Mouse (Mus musculus) embryo, embryonic 9.5 days (tissue): ENCODE measurements around the gene Psmd3.
A peak's percentile ranks its signal among the peaks of the same experiment; 100 is the strongest.
"Not testable (repeated sequence)": the region's sequence is repeated elsewhere in the genome, so short reads cannot be mapped to it uniquely, and the experiment has no call there.

Experiments
- DNase-seq: peaks from one replicate; pipeline ENCODE4 v3.0.0-alpha.2; 2017; ENCODE audit errors: extremely low spot score

Psmd3 gene

DNA sequence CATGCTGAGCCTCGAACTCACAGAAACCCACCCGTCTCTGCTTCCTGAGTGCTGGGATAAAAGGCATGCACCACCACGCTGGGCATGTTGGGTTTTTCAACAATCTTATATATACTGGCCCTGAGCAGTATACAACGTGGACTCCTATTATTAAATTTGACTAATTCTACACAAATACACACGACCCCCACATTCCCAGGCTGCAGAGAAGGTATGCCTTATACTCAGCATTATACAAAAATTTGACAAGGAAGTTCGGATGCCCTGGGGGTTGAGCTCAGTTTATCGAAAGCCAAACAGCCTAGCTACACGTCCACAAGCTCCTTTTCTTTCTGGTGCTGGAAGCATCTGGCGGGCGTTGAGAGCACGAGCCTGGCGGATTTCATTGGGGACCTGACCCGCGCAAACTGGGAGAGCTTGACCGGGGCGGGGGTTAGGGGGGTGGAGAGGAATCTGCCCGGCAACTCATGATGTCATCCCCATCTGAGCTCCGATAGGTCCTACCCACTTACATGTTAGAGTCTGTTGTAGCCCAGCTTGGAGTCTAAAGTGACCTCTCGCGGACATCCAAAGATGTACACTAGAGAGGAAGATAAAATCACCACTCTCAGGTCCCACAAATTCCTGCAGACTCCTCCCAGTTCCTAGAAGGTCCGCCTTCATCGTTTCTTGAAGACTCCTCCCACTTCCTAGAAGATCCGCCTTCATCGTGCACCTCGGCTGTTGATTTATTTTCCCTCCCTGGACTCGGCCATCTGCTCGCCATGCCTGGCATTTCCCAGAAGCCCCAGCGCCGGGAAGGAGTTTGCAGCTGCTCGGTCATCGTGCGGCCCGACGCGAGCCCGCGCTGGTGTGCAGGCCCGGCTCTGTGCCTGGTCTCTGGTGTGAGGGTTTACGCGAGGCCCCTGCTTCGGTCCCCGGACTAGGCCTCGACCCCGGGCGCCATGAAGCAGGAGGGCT, at the start of gene Psmd3:
Psmd3 (plus strand) TSS at position 769 of the 960 bp plus-strand sequence.
- peak; percentile 98 for DNase-seq

GRCm38 (mm10) chr11:98635312-98635970, 46.9 kb upstream of the Psmd3 start:
- DNase-seq = peak; percentile 10

DNA sequence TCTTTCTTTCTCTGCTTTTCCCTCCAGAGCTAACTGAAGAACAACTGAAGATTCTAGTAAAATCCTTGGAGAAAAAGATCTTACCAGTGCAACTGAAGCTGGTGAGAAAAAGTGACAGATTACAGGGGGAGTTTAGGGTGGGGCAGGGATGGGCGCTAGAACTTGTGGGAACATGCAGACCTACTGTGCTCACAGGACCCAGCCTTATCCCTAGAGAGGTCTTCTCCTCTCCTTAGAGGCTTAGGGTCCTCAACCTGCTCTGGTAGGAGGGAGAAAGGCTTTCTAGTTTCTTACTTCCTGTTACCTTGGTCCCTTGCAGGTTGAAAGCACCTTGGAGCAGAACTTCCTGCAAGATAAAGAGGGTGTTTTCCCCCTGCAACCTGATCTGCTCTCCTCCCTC, 44.9 kb upstream of the Psmd3 start:
- DNase-seq = no peak

DNA sequence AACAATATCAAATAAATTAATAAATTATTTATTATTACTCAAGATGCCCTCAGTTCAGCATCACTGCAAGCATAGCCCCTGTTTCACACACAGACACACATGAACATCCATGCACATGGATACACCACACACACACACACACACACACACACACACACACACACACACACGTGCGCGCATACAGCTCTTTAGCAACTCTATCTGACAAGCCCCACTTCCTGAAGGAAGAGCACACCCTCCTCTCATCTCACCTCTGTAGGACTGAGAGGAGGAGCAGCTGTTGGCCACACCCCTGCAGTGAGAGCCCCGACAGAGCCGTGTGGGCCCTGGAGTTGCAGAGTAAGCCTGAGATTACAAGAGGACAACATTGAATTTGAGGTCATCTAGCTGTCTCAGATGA, 42.3 kb upstream of the Psmd3 start:
- DNase-seq = no peak

DNA sequence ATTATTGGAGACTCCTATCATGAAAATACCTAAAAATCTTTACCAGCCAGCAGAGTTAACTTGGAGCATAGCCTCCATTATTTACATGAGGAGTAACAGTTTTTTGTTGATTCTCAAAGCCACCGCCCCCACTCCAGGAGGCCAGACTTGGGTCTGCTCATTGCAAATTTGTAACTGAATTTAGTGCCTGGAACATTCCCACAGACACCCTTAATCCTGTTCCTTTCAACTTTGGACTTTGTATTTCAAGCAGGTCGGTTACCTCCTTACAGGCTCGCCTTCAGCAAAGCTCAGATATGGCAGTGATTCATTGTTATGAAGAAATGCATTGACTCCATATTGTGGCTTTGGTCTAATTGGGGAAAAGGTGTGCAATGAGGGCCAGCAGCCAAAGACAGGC, 37.6 kb upstream of the Psmd3 start:
- DNase-seq = no peak

GRCm38 (mm10) chr11:98645946-98646345, 36.4 kb upstream of the Psmd3 start:
- DNase-seq = no peak

DNA sequence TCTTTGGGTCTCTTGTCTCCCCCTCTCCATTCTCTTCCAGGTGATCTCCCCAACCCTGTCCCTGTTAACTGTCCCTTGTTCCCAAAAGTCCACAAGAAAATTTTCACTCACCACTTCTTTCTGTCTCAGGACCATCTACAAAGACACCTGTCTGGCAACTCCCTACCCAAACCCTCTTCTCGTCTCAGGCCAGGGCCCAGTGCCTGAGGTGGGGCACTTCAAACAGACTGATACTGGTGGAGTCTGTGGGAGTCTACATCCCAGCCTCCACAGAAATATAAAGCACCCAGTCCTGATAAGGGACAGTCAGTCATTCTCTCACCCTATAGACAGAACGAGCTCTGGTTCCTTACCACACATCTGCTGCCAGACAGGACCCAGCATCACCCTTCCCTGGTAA, 35.9 kb upstream of the Psmd3 start, which contains the start of gene Gsdma2:
Gsdma2 (plus strand) TSS at position 301 of the 400 bp plus-strand sequence.
- DNase-seq = no peak

GRCm38 (mm10) chr11:98655076-98655475, 27.3 kb upstream of the Psmd3 start:
- DNase-seq = peak; percentile 53

- DNase-seq = peak; percentile 56
Observed at GRCm38 (mm10) chr11:98660517-98660916, 21.8 kb upstream of the Psmd3 start.

- DNase-seq = no peak
Observed at GRCm38 (mm10) chr11:98664091-98664490, 18.3 kb upstream of the Psmd3 start, which contains the start of gene Gsdma. TSS of gene Gsdma (plus strand) at chr11:98664351.

DNA sequence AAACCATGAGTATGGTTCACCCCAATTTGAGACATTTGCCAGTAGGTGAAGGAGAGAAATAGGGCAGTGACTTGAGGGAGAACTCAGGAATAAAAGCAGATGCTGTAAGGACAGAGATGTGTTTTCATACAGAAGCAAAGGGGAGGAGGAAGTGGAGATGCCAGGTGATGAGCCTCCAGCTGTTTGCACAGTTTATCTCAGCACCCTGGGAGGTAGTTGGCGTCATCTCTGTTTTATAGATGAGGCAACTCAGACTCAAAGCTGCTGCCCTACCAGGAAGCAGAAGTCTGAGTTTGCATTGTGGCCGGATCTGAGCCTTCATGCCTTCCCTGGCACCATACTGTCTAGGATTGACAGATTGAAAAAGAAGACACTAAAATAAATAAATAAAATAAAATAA, 13.4 kb upstream of the Psmd3 start:
- no peak for DNase-seq

DNA sequence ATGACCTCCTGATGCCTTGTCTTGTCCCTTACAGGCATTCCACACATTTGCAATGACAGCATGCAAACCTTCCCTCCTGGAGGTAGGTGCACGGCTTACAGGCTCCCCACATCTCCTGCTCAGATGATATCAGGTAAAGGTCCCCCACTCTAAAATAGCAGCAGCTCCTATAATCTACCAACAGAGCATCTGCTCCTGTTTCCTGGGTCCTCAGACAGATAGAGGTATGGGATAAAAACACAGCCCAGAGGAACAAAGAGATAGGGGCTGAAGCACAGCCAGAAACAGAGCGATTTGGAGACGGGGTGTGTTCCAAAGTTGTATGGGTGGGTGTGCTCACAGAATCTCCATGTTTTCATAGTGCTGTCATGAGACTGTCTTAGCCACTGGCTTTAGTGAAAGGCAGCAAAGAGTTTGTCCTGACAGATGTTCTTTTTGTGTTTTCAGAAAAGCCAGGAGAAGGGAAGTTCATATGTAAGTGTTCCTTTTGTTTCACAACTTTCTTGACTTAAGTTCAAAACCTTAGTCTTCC, 11.0 kb upstream of the Psmd3 start:
- DNase-seq = no peak

- no peak for DNase-seq
Observed at GRCm38 (mm10) chr11:98671857-98672256, 10.5 kb upstream of the Psmd3 start.

DNA sequence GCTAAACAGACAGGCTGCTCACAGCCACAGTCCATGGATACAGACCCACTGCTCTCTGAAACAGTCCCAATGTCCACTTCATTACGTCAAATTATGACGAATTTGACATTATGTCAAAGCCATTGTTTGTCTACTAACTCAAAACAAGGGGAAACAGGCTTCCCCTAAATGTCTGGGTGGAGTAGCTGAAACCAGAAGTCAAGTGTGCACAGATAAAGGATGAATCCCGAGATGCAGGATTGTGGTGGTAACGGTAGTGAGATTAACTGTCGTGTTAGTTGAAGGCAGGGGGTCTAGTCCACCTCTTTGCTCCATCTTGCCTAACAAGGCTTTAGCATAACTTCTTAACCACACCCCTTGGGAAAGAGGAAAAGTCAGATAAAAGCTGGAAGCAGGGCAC, 9.9 kb upstream of the Psmd3 start:
- DNase-seq = no peak

DNA sequence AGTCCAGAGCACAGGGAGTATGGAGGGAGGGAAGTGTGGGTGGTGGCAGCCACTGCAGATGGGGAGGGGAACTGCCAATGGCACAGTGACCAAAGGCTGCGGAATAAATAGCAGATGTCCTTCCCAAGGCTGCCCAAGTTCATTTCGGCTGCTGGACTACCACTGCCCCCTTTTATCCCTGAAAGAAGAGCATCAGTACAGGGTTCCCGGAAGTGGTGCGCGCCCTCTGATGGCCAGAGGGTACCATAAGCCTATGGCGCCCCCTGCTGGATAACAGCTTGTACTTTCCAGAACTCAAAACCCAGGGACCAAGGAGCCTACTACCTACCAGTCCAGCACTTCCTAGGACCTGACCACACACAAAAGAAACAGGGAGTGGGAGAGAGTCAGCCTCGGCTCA, 9.2 kb upstream of the Psmd3 start:
- DNase-seq = peak; percentile 64

GRCm38 (mm10) chr11:98675829-98676363, 6.5 kb upstream of the Psmd3 start:
- no peak for DNase-seq

GRCm38 (mm10) chr11:98680023-98680422, 2.3 kb upstream of the Psmd3 start:
- no peak for DNase-seq

DNA sequence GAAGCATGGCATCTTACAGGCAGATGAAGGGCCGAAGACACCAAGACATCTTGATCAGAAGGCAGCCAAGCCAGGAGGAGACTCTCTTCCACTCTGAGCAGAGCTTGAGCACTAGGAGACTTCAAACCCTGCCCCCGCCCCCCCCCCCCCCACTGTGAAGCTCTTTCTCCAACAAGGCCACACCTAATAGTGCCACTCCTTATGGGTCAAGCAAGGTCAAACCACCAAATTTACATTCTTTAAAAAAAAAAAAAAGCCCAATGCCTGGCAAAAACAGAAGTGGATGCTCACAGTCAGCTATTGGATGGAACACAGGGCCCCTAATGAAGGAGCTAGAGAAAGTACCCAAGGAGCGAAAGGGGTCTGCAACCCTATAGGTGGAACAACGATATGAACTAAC, 1.8 kb upstream of the Psmd3 start:
- not testable (repeated sequence) for DNase-seq

GRCm38 (mm10) chr11:98681186-98681585, 1.2 kb upstream of the Psmd3 start:
- DNase-seq = no peak

DNA sequence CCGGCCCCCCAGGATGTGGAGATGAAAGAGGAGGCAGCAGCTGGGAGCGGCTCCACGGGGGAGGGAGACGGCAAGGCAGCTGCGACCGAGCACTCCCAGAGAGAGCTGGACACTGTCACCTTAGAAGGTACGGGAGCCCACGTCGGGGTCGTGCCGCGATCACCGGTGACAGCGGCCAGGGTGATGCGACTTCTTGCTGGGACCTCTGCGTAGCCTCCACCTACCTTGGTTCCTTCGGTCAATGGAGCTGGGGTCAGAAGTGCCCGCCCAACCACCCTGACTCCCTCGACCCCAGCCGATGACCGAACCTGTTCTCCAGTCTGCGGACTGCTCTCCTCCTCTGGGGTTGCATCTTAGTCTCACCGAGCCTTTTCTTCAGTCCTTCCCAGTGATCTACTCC, 457 bp downstream of the Psmd3 start:
- peak; percentile 18 for DNase-seq

- no peak for DNase-seq
Observed at GRCm38 (mm10) chr11:98685642-98686041, 3.3 kb downstream of the Psmd3 start.

- DNase-seq = no peak
Observed at GRCm38 (mm10) chr11:98686976-98687375, 4.6 kb downstream of the Psmd3 start.
